Mouse (Mus musculus) adipocyte (in vitro differentiated cells): Measurements from ENCODE around the gene Irf8.
"Not testable (repeated sequence)": the region's sequence is repeated elsewhere in the genome, so short reads cannot be mapped to it uniquely, and the experiment has no call there.

Source experiments
- DNase-seq: peaks from one replicate; pipeline ENCODE4 v3.0.0-alpha.2; 2016; ENCODE audit warnings: low spot score

Irf8 gene

DNA sequence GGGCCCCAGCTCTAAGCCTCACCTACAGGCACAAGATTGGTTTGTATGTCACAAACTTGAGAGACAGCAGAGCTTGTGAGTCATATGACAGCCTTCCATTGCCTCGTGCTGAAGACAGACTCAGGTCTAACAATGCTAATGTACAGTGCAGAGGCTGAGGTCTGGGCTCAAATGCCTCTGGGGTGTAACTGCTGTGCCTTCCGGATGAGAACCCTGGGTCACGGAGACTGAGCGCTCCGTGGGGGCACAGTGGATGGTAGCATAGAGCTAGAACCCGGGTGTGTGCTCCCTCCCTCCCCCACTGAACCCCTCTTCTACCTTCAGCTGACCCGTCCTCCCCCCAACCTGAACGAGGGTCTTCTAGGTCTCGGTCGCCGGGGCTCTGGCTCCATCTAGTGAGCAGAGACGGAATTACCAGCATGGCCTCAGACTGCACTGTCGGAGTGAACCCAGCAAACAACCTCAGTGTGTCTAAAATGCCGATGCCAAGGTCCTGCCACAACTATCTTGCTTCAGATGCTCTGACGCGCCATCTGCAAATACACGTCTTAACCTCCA, 64.2 kb downstream of the Irf8 start:
- DNase-seq, result peak; percentile 8

DNA sequence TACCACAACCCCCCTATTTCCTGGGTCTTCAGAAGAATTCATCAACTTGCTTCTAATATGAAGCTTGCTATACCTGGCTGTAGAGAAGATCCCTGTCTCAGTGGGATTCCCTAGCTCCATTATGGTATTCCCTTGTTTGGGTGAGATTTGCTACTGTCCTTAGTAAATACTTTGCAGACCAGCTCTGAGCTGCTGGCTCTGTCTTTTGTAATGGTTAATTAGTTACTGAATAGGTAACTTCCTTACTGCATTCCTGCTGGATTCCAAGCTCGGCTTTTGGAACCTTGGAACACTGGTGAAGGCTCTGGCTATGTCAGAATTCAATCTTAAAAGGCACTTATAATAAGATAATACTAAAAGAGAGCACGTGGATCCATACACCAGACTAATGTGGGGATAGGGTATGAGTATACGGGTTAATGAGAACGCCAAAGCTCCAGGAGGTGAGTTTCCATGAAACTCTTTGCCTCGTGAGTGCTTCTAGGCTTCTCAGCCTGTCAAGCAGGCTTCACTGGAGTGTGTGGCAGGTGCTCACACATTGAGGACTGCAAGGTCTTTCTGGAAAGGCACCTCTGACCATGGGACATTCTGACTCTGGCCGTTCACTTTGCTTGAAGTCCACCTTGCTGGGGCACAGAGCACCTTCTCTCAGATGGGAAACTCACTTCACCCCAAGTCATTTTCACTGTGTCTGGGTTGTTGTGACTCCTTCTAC, 67.7 kb downstream of the Irf8 start:
- DNase-seq, result not testable (repeated sequence)

DNA sequence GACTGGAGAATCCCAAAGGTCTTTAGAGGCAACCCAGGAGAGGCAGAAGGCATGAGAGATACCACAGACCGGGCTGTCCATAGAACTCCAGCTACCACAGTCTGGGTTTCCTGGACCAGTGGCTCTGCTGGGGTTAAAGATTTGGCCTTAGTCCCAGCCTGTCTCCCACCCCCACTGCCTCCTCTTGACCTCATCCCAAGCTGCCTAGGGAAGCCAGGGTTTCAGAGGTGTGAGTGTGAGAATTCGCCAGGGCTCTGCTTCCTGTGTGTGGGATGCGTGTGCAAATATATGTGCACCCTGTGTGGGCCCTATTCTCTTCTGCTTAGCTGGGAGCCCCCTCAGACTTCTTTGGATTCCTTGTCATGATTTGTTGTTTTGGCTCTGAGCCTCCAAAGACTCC, 68.6 kb downstream of the Irf8 start:
- no peak for DNase-seq
